Mouse (Mus musculus) inflammation-experienced regulatory T-cells, adult 6 months (primary cell): ENCODE measurements around the gene Vmn1r207-ps. TPM values are rescaled to one million over a fixed set of nuclear protein-coding genes. Genes with fewer than 3 reads are reported as not detected.
"Not testable (repeated sequence)": the region's sequence is repeated elsewhere in the genome, so short reads cannot be mapped to it uniquely, and the experiment has no call there.

Experiments
- ATAC-seq: one replicate; pipeline ENCODE4 v1.8.0; 2017
- polyA plus RNA-seq, 3 experiments: library from polyadenylated mRNA; unstranded; fragments of 100-300 nt; shearing (Covaris generic); gene quantifications; one replicate each; pipeline ENCODE4 v1.2.1; 2017

Vmn1r207-ps gene
- under 1 TPM in 1 of 3 experiments, not detected in 2; 0.08 TPM for polyA plus RNA-seq

DNA sequence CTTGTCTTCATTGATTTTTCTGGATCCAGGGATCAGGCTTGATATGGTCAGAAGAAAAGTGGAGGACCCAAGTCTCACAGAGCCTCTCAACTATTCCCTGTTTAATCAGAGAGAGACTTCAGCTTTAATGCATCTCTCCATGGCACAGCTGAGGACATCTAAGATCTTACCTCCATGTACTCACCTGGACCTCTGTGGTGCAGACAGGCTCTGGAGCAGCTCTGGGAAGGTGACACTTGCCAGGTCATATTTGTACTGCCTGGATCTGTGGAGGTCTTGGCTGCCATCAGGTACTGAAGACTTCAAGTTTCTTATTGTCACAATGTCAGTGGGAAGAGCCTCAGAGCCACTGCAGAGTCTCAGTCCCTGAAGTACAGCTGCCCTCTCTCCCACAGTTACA is at the start of gene Vmn1r207-ps:
Gene Vmn1r207-ps, minus strand, starts transcription at position 101 of the 400 bp plus-strand sequence.
- not testable (repeated sequence) for ATAC-seq

GRCm38 (mm10) chr13:22777300-22777699 is 47.9 kb upstream of the Vmn1r207-ps start, which contains the start of gene Vmn1r208:
TSS of gene Vmn1r208 (minus strand) at chr13:22777400.
- ATAC-seq: not testable (repeated sequence)

GRCm38 (mm10) chr13:22771592-22771991 is 42.2 kb upstream of the Vmn1r207-ps start:
- ATAC-seq: not testable (repeated sequence)

- no peak for ATAC-seq
Observed at GRCm38 (mm10) chr13:22747524-22747923, 18.1 kb upstream of the Vmn1r207-ps start.

DNA sequence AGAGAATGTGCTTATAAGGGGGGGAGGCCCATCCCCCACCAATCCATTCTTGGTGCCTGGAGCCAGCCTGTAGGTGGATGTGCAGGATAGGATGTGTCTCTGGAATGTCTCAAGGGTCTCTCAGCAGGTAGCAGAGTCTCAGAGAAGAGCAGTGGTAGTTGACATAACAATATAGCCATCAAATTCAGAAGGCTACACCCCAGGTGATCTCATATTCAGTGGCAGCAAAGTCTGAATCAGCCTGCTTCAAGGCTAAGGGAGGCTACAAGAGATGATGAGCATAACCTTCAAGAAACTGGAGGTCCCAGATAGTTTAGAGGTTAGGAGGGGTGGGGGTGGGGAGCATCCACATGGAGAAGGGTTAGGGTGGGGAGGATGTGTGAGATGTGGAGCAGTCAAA is 22.5 kb downstream of the Vmn1r207-ps start:
- not testable (repeated sequence) for ATAC-seq

- not testable (repeated sequence) for ATAC-seq
Observed at GRCm38 (mm10) chr13:22702951-22703350, 26.5 kb downstream of the Vmn1r207-ps start.

Other genes starting within 250 kb of the Vmn1r207-ps start
- not detected for gene Vmn1r202, start 224.2 kb downstream of the Vmn1r207-ps start, polyA plus RNA-seq
- gene Vmn1r203, start 211.5 kb downstream of the Vmn1r207-ps start, polyA plus RNA-seq: under 1 TPM in 2 of 3 experiments, not detected in 1; 0.17 to 0.18 TPM
- gene Vmn1r204, start 176.4 kb downstream of the Vmn1r207-ps start, polyA plus RNA-seq: not detected
- gene Vmn1r205, start 136.6 kb downstream of the Vmn1r207-ps start, polyA plus RNA-seq: not detected
- gene Vmn1r206, start 105.4 kb downstream of the Vmn1r207-ps start, polyA plus RNA-seq: not detected
- not detected for gene Vmn1r208, start 47.8 kb upstream of the Vmn1r207-ps start, polyA plus RNA-seq
- not detected for gene Vmn1r209, start 80.1 kb upstream of the Vmn1r207-ps start, polyA plus RNA-seq
- not detected for gene Vmn1r210, start 101.7 kb upstream of the Vmn1r207-ps start, polyA plus RNA-seq
- not detected for gene Vmn1r211, start 127.9 kb upstream of the Vmn1r207-ps start, polyA plus RNA-seq
- not detected for gene Vmn1r212, start 154.6 kb upstream of the Vmn1r207-ps start, polyA plus RNA-seq